Mouse (Mus musculus) A20 (cell line): Measurements from ENCODE around the gene Rab43.

ENCODE experiments used
- DNase-seq: peaks from one replicate; pipeline ENCODE4 v3.0.0-alpha.2; 2011; ENCODE audit warnings: low read depth, low spot score

The Rab43 gene

GRCm38 (mm10) chr6:87811675-87812338 lies at the start of gene Rab43:
Rab43 (minus strand) TSS chr6:87812164.
- DNase-seq: peak; percentile 95

GRCm38 (mm10) chr6:87857071-87857470 lies 45.1 kb upstream of the Rab43 start:
- DNase-seq: no peak

GRCm38 (mm10) chr6:87853446-87853845 lies 41.5 kb upstream of the Rab43 start:
- DNase-seq: peak; percentile 47

- DNase-seq: peak; percentile 46
These were observed 39.9 kb upstream of the Rab43 start for GRCm38 (mm10) chr6:87851871-87852270.

GRCm38 (mm10) chr6:87850900-87851614 lies 39.1 kb upstream of the Rab43 start, which contains the start of gene Cnbp:
Cnbp (minus strand) TSS chr6:87851106.
- DNase-seq: peak; percentile 97

- DNase-seq: no peak
These were observed 38.4 kb upstream of the Rab43 start for GRCm38 (mm10) chr6:87850155-87850899.

GRCm38 (mm10) chr6:87849780-87850154 lies 37.8 kb upstream of the Rab43 start:
- DNase-seq: peak; percentile 80

GRCm38 (mm10) chr6:87846813-87847212 lies 34.8 kb upstream of the Rab43 start:
- DNase-seq: no peak

- no peak for DNase-seq
These were observed 33.2 kb upstream of the Rab43 start for GRCm38 (mm10) chr6:87845031-87845695.

GRCm38 (mm10) chr6:87842254-87842653 lies 30.3 kb upstream of the Rab43 start:
- peak; percentile 61 for DNase-seq

GRCm38 (mm10) chr6:87841635-87842034 lies 29.7 kb upstream of the Rab43 start:
- peak; percentile 36 for DNase-seq

GRCm38 (mm10) chr6:87839797-87840341 lies 27.9 kb upstream of the Rab43 start:
- peak; percentile 53 for DNase-seq

- peak; percentile 97 for DNase-seq
These were observed 26.7 kb upstream of the Rab43 start, which contains the start of gene Isy1 for GRCm38 (mm10) chr6:87838551-87839197. Isy1 (minus strand) TSS chr6:87838798.

GRCm38 (mm10) chr6:87835695-87836094 lies 23.7 kb upstream of the Rab43 start, which contains the start of gene Gm45140:
Gm45140 (minus strand) TSS chr6:87835795.
- DNase-seq: no peak

GRCm38 (mm10) chr6:87820366-87820765 lies 8.4 kb upstream of the Rab43 start:
- DNase-seq: no peak

GRCm38 (mm10) chr6:87814486-87814885 lies 2.5 kb upstream of the Rab43 start:
- no peak for DNase-seq

GRCm38 (mm10) chr6:87812656-87813055 lies 692 bp upstream of the Rab43 start:
- no peak for DNase-seq

GRCm38 (mm10) chr6:87810713-87811669 lies 973 bp downstream of the Rab43 start:
- peak; percentile 88 for DNase-seq

GRCm38 (mm10) chr6:87810311-87810710 lies 1.7 kb downstream of the Rab43 start:
- DNase-seq: no peak
